Mouse (Mus musculus): Measurements from ENCODE around the gene Cfap77.

Cfap77 gene

GRCm38 (mm10) chr2:29052943-29053454, 1.9 kb downstream of the Cfap77 start:
- in situ Hi-C loops (cut with MboI; ENCODE audit: unreplicated experiment in 2 of 2), result loop anchor here (5.0 to 10.0 kb wide), 8 partner anchors 76 to 549 kb away; partner anchors contain the start of gene Ntng2 (in 1 of the 2)

- in situ Hi-C loops (cut with MboI; ENCODE audit: unreplicated experiment in 2 of 2), result loop anchor here (5.0 to 10.0 kb wide), 8 partner anchors 75 to 550 kb away; partner anchors contain the start of gene Ntng2 (in 1 of the 2)
Observed at GRCm38 (mm10) chr2:29051932-29052331, 2.9 kb downstream of the Cfap77 start.

GRCm38 (mm10) chr2:29046151-29046550, 8.7 kb downstream of the Cfap77 start:
- in situ Hi-C loops (cut with MboI; ENCODE audit: unreplicated experiment in 2 of 2), result no loop called here

GRCm38 (mm10) chr2:29042124-29042523, 12.7 kb downstream of the Cfap77 start:
- in situ Hi-C loops (cut with MboI; ENCODE audit: unreplicated experiment in 2 of 2), result no loop called here

GRCm38 (mm10) chr2:29041477-29041768, 13.4 kb downstream of the Cfap77 start:
- in situ Hi-C loops (cut with MboI; ENCODE audit: unreplicated experiment in 2 of 2), result no loop called here

GRCm38 (mm10) chr2:29040594-29041476, 14.0 kb downstream of the Cfap77 start:
- in situ Hi-C loops (cut with MboI; ENCODE audit: unreplicated experiment in 2 of 2), result no loop called here

GRCm38 (mm10) chr2:29039741-29040140, 15.1 kb downstream of the Cfap77 start:
- in situ Hi-C loops (cut with MboI; ENCODE audit: unreplicated experiment in 2 of 2), result no loop called here

- in situ Hi-C loops (cut with MboI; ENCODE audit: unreplicated experiment in 2 of 2), result no loop called here
Observed at GRCm38 (mm10) chr2:29035698-29036097, 19.2 kb downstream of the Cfap77 start.

- in situ Hi-C loops (cut with MboI; ENCODE audit: unreplicated experiment in 2 of 2), result no loop called here
Observed at GRCm38 (mm10) chr2:29034542-29035475, 20.1 kb downstream of the Cfap77 start.

GRCm38 (mm10) chr2:29031951-29032350, 22.9 kb downstream of the Cfap77 start:
- in situ Hi-C loops (cut with MboI; ENCODE audit: unreplicated experiment in 2 of 2), result no loop called here

- in situ Hi-C loops (cut with MboI; ENCODE audit: unreplicated experiment in 2 of 2), result no loop called here
Observed at GRCm38 (mm10) chr2:29030048-29030734, 24.7 kb downstream of the Cfap77 start.

GRCm38 (mm10) chr2:29025284-29025683, 29.6 kb downstream of the Cfap77 start:
- in situ Hi-C loops (cut with MboI; ENCODE audit: unreplicated experiment in 2 of 2), result no loop called here

- in situ Hi-C loops (cut with MboI; ENCODE audit: unreplicated experiment in 2 of 2), result no loop called here
Observed at GRCm38 (mm10) chr2:29023001-29023400, 31.9 kb downstream of the Cfap77 start.

GRCm38 (mm10) chr2:29021025-29021424, 33.8 kb downstream of the Cfap77 start:
- in situ Hi-C loops (cut with MboI; ENCODE audit: unreplicated experiment in 2 of 2), result no loop called here

- in situ Hi-C loops (cut with MboI; ENCODE audit: unreplicated experiment in 2 of 2), result no loop called here
Observed at GRCm38 (mm10) chr2:29018680-29019079, 36.2 kb downstream of the Cfap77 start.

- in situ Hi-C loops (cut with MboI; ENCODE audit: unreplicated experiment in 2 of 2), result no loop called here
Observed at GRCm38 (mm10) chr2:29016599-29017587, 38.0 kb downstream of the Cfap77 start.

- in situ Hi-C loops (cut with MboI; ENCODE audit: unreplicated experiment in 2 of 2), result no loop called here
Observed at GRCm38 (mm10) chr2:29012523-29012922, 42.3 kb downstream of the Cfap77 start.

- in situ Hi-C loops (cut with MboI; ENCODE audit: unreplicated experiment in 2 of 2), result no loop called here
Observed at GRCm38 (mm10) chr2:29007656-29008055, 47.2 kb downstream of the Cfap77 start.

GRCm38 (mm10) chr2:29006455-29007034, 48.3 kb downstream of the Cfap77 start:
- in situ Hi-C loops (cut with MboI; ENCODE audit: unreplicated experiment in 2 of 2), result no loop called here
